Mouse (Mus musculus) mouse trophoblast stem cell (cell line): ENCODE results near the gene Ccdc36.

Experiments
- in situ Hi-C, 2 experiments: fragments of 300-500 bp; cut with MseI, MboI; formaldehyde crosslinking; loops; 2 replicates in 1 of 2; 3 replicates in 1 of 2; pipeline ENCODE4 v1.15.1; 2025

Ccdc36 gene

DNA sequence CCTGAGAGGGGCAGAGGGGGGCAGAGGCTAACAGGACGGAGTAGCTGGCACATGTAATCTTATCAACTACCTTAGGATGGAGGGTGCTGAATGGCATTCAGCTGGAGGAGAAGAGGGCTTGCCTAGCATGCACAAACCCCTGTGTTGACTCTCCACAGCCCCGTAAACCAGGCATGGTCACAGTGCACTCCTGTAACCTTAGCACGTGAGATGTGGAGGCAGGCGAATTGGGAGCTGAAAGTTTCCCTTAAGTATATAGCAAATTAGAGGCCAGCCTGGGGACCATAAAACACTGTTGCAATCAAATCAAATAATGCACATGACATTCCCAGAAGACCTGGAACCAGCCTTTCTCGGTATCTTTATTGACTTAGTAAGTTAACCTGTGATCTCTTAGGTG is 49.5 kb downstream of the Ccdc36 start:
- in situ Hi-C loops, result no loop called here

DNA sequence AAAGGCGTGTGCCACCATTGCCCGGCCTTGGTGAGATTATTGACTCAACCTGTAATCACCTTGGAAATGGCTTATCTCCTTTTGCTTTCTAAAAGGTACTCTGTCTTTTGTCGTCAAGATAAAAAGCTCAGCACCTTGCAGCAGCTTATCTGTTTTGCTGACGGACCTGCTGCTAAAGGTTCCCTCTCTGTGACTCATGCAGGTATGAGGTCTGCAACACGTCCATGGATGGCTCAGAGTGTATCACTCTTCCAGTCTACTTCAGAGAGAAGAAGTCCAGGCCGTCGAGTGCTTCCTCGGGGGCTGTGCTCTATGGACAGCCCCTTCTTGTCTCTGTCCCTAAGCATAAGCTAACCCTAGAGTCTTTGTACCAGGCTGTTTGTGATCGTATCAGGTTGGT is 50.0 kb downstream of the Ccdc36 start:
- in situ Hi-C loops, result no loop called here
